Mouse (Mus musculus): ENCODE measurements around the gene Vamp2. TPM values are rescaled to one million over a fixed set of nuclear protein-coding genes. Genes with fewer than 3 reads are reported as not detected.
A peak's percentile ranks its signal among the peaks of the same experiment; 100 is the strongest.

Vamp2 gene
- total RNA-seq, 2 experiments from 2014 or later, result 8.2 to 41.2 TPM

DNA sequence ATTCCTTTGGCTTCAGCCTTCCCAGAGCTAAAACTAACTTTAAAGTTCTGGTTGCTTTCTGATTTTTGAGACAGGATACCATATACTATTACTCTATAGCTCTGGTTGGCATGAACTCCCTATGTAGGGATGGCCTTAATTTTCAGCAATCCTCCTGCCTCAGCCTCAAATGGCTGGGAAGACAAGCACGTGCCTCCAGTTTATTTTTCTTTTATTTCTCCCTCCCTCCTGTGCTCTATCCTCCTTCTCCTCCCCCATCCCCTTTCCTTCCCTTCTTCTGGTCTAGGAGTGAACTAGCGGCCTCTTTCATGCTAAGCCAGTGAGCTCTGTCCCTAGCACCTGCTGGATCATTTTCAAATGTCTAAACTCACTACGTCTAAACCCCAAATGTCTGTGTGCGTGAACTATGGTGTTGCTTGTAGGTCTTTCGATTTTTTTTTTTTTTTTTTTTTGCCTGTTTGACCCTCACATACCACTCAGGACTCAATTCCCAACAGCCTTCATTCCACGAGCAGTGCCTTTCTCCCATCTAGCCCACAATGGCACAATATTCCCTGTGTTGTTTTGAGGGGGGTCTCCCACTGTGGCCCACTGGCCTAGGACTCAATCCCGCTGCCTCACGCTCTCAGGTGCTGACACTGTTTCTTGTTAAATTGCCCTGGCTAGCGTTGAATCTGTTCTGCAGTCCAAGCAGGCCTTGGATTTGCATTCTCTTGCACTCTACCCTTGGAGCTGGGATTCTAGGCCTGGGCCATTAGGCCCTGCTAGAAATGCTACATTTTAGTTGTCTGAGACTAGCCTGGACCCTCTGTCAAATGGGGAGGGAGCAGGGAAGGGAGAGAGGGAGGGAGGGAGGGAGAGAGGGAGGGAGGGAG lies 23.8 kb upstream of the Vamp2 start:
- ATAC-seq (replicated peaks; ENCODE audit: poor library complexity), result no peak

DNA sequence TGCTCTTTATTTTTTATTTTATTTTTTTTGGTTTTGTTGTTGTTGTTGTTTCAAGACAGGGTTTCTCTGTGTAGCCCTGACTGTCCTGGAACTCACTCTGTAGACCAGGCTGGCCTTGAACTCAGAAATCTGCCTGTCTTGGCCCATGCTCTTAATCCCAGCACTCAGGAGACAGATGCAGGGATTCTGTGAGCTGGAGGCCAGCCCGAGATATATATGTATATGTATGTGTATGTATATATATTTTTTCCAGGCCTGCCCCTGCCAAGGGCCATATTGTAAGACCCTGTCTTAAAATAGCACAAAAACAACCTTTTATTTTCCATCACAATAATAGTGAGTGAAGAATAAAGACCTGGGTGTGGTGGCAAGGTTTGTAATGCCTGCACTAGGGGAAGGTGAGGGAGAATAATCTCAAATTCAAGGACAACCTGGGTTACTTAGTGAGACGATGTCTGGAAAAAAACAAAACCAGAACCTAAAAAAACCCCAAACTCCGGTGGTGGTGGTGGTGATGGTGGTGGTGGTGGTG lies 22.8 kb upstream of the Vamp2 start:
- ATAC-seq (replicated peaks; ENCODE audit: poor library complexity), result no peak

DNA sequence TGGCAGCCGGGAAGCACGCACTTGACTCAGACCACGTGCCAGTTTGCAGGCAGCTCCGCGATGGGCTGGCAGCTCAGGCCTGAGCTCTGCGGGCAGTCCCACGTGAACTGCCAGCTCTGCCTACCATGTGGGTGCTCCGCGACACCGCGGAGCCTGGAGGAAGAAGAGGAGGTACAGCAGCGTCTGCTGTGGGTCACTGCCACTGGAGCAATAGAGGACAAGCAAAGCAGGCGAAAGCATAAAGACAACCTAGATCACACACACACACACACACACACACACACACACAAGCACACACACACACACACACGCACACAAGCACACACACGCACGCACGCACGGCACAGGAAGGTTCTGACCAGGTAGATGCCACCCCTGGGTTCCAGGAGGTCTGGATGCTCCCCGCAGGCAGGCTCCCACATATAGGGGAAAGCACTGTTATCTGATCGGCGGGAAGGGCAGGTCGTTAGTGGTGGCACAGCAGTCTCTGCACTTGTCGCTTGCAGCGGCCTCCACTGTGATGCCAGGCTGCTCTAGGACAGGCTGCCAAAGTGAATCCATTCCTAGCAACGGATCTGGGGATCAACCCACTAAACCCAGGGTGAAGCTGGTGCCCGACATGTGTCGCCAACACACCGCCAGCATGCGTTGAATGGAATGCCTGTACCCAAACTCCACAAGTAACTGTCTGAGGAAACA lies 22.0 kb upstream of the Vamp2 start:
- ATAC-seq (replicated peaks; ENCODE audit: poor library complexity), result peak; percentile 32

DNA sequence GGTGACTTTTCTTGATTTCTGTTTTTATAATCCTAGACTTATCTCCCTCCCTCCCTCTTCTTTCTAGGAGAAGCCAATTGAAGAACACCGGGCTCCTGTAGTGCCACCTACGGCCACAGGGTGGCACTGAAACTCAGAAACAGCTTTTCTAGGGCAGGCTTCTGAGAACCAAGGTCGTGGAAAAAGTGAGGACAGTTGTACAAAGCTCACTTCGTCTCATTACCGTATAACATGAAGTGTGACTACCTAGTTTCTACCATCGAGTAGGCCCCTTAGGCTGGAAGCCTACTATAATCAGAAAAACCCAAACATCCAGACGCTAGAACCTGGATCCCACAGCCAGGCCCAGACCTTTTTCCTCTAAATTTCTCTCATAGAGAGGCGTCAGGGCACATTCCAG lies 21.3 kb upstream of the Vamp2 start:
- peak; percentile 36 for ATAC-seq (replicated peaks; ENCODE audit: poor library complexity)

DNA sequence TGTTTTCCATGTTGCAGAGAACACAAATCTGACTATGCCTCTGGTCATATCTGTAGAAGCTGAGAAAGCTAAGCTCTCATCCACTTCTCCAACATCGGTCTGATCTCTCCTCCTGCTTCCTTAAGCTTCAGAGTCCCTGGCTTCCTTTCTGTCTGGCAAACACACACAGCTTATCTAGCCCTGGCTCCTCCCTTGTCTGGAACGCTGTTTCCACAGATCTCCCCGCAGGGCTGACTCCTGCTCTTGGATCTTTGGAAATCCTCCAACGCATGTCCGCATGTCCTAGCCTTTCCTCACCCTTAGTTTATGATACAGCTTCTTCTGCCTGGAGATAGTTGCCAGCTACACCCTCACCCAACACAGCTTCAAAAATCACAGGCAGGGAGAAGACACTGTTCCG lies 20.7 kb upstream of the Vamp2 start:
- no peak for ATAC-seq (replicated peaks; ENCODE audit: poor library complexity)

DNA sequence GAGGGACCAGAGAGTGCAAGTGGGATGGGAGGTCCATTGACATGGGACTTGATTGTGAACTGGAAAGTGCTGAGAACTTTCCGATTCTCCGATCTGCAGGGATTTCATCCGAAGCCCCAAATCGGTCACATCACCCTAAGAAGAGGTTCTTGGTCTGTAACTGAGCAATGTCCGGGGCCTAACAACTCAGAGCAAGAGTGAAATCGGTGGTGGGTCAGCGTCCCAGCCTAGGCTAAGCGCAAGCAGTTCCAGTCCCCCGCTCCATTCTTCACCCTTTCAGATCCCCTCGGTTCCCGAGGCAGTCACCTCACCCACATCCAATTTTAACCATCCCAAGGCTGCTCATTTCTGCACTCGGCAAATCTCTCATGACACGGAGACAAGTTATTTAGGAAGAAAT lies 18.2 kb upstream of the Vamp2 start:
- no peak for ATAC-seq (replicated peaks; ENCODE audit: poor library complexity)

DNA sequence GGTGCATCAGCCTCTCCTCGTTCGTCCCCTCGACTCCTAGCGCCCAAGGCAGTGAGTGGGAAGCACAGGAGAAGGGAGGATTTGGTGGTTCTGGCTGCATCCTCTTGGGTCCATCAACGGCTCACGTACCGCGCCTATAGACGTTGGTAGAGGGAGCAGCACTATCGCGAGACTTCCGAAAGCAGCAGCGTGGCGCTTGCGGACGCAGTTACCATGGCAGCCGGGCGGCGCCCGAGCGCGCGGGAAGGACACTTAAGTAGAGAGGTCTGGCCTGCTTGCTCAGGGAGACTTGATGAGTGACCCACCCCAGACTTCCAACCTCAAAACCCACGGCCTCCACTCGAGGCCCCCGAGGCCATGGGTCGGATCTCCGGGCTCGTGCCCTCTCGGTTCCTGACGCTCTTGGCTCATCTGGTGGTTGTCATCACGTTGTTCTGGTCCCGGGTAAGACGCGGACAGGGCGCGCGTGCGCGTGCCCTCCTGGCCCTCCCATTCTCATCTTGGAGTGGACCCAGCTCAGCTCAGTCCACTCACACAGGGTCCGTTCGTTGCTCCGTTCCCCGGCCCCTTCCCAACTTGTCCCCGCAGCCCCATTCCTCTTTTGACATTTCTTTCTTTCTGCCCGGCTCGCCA lies 17.6 kb upstream of the Vamp2 start, which contains the start of gene Tmem107:
Gene Tmem107, plus strand, starts transcription at position 217 of the 633 bp plus-strand sequence.
- peak; percentile 52 for ATAC-seq (replicated peaks; ENCODE audit: poor library complexity)

DNA sequence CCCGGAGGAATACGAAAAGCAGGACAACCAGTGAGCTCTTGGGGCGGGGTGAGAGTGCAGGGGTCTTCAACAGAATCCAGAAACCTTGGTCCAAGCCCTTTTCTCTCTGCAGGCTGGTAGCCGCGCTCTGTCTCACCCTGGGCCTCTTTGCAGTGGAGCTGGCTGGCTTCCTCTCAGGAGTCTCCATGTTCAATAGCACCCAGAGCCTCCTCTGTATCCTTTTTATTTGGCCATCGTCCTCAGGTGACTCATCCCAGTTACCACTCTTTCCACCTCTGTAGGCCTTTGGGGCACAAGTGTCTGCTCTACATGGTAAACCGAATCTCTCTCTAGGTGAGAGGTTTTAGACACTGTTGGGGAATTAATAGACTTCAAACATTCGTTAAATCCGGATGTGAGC lies 17.0 kb upstream of the Vamp2 start:
- ATAC-seq (replicated peaks; ENCODE audit: poor library complexity), result no peak

DNA sequence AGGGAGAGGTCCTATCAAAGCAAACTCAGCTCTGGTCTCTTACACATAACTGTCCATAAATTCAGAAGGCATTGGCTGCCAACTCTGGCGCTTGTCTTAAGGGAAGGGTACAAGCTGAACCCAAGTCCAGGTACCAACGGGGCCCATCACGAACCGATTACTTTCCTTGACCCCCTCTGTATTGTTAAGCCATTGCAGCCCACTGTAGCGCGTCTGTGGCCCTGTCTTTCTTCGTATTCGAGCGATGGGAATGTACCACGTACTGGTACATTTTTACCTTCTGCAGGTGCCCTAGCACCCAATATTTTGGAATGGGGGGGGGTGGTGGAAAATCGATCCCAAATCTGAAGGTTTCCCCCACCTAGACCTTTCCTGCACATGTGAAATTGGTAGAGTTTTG lies 16.1 kb upstream of the Vamp2 start:
- no peak for ATAC-seq (replicated peaks; ENCODE audit: poor library complexity)

DNA sequence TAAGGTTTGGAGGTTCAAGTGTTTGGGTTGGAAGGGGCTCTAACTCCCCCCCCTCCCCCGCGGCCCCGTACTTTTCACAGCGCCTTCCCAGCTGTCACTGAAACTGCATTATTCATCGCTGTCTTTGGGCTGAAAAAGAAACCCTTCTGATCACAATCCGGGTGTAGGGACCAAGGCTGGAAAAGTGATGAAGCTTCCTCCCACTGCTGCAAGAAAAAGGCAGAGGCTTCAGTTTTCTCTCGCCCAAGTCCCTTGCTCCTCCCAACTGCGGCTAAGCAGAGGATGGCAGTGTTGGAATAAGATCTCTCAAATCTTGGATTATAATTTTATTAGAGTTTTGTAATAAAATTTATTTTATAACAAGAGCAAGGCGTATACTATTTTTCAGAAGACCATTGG lies 15.6 kb upstream of the Vamp2 start:
- no peak for ATAC-seq (replicated peaks; ENCODE audit: poor library complexity)

DNA sequence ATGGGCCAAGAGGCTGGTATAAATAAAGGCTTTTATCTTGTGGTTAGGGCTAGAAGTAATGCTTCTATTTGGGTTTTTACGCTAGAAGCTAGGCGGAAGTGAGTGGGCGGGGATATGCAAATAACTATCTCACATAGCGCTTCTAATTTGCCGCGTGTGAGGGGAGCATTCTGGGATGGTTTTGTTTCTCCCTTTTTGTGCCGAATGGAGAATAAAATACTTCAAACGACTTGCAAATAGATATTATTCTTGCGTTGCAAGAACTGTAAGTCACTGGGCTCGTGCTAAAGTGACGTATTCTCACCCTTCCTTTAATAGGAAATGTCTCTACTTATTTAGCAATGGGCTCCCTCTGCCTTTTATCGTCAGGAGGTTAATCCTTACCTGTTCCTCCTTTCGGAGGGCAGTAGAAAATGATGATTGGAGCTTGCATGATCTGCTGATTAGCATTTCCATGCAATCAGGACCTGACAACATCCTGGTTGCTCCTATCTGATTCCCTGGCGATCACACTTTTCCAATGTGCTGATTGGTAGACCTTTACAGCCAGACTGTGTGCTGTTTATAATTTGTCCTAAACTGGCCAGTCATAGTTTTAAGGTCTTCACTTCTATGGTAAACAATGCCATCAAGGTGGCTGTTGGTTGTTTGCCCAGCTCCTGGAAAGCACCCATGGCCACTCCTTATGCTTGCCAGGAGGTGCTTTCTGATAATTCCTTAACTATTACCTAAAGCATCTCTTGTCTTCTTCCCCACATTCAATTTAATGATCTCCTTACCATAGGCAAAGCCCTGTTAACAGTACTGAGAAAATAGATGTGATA lies 15.0 kb upstream of the Vamp2 start:
- peak; percentile 68 for ATAC-seq (replicated peaks; ENCODE audit: poor library complexity)

DNA sequence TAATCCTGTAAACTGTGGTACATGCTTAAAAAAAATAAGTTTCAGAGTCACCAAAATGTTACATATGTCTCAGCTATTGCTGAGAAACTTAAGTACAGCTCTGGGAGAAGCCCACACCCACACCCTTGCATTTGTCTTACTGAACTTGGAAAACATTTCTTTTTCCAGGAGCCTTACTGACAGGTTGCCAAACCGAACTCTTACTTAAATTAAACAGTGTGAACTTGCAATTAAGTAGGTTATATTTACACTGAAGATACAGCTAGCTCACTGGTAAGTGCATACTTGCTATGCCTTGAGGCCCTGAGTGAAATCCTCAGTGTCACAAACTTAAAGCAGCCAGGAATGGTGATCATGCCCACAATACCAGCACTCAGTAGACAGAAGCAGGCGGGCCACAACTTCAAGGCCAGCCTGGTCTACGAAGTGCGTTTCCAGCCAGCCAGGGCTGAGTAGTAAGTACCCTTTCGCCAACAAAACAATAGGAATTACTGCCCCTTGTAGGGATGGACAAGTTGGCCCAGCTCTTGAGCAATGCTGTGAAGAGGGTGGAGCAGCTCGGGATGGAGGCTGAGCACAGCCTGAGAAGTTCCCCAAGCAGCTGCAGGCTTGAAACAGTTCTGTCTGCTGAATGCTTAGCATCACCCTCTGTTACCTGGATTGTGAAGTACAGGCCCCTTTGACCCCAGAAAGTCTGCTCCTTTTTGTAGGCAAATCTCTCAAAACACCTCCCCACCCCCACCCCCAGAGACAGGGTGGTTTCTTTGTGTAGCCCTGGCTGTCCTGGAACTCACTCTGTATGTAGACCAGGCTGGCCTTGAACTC lies 14.1 kb upstream of the Vamp2 start:
- ATAC-seq (replicated peaks; ENCODE audit: poor library complexity), result peak; percentile 15

DNA sequence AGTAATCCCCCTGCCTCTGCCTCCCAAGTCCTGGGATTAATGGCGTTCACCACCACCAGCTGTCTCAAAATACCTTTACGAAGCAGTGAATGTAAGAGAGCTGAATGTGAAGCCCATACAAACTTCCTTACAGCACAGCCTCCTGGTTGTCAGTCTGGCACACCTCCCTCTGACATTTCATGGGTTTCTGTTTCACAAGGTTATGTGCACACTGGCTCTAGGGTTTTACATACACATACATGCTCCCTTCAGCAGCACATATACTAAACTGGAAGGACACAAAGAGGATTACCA lies 13.6 kb upstream of the Vamp2 start:
- ATAC-seq (replicated peaks; ENCODE audit: poor library complexity), result no peak

DNA sequence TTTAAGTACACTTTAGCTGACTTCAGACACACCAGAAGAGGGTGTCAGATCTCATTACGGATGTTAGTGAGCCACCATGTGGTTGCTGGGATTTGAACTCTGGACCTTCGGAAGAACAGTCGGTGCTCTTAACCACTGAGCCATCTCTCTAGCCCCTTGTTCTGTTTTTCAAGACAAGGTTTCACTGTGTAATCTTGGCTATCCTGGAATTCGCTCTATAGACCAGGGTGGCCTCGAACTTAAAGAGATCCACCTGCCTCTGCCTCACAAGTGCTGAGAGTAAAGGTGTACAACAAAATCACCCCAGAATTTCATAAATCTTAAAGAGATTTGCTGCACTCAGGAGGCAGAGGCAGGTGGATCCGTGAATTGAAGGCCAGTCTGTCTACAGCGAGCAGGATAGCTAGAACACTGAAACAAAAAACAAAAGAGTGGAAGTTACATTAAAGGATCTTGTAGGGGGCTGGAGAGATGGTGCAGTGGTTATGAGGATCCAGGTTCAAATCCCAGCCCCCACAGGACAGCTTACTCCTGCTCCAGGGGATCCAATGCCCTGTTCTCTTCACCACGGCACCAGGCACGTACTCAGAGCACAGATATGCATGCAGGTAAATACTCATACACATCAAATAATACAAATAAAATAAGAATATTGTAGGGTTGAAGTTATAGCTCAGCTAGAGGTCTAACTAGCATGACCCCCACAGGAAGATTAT lies 12.4 kb upstream of the Vamp2 start:
- no peak for ATAC-seq (replicated peaks; ENCODE audit: poor library complexity)

DNA sequence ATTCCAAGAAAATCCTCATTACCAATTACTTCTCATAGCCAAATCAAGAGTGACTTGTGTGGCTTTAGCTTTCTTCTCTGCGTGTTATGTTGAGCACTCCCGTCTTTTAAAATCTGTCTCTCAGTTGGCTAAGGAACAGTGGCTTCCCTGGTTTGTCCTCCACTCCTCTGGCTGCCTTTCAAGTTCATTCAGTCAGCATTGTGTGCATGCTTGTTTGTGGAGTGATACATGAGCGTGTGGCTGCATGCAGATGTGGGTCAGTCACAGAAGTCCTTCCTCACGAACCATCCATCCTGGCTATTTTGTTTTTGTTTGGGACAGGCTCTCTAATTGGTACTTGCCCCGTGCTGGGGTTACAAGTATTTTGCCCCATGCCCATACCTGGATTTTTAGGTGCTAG lies 11.7 kb upstream of the Vamp2 start:
- ATAC-seq (replicated peaks; ENCODE audit: poor library complexity), result no peak

DNA sequence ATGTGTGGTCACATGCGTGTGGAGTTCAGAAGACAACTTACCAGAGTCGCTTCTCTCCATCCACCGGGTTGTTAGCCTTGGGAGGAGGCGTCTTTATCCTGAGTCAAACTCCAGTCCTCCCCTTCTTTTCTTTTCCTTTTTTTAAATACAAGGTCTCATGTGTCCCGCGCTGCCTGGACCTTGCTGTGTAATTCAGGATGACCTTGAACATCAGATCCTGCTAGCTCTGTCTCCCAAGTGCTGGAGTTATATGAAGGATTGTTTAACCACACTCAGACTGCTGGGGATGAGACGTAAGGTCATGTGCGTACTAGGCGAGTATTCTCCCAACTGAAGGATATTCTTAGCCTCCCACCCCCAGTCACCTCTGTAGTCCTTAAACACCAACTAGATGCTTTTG lies 11.0 kb upstream of the Vamp2 start:
- no peak for ATAC-seq (replicated peaks; ENCODE audit: poor library complexity)

DNA sequence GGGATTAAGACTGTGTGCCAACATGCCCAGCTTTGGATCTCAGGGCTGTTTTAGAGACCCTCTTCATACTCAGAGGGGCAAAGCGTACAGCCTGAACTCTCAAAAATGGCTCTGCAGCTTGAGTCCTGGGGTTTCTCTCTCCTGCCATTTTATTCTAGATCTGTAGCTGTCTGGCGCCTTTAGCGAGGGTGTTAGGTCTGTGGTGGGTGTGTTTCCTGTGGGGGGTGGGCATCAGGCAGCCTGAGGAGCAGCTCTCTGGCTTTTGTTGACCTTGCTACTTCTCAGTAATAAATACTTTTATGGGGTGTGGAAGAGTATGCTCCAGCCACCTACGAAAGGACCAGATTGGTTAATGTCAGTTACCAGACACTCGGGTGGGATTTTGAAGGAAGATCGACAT lies 10.2 kb upstream of the Vamp2 start:
- ATAC-seq (replicated peaks; ENCODE audit: poor library complexity), result no peak

DNA sequence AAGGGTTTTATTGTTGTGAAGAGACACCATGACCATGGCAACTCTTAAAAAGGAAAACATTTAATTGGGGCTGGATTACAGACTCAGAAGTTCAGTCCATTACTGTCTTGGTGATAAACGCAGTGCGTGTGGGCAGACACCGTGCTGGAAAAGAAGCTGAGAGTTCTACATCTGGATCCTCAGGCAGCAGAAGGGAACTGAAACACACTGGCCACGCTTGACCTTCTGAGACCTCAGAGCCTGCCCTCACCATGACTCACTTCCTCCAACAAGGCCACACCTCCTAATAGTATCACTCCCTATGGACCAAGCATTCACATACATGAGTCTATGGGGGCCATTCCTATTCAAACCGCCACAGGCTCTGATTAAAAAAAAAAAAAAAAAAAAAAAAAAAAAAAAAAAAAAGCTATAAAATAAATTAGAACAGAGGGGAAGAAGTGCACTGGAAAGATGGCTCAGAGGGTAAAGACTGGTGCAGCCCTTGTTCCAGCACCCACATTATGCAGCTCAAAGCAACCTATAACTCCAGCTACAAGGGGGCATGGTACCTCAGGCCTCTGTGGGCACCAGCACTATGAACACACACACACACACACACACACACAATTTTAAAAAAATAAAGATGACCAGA lies 9.4 kb upstream of the Vamp2 start:
- peak; percentile 60 for ATAC-seq (replicated peaks; ENCODE audit: poor library complexity)
